Mouse (Mus musculus): ENCODE measurements at regions not wholly inside any gene's neighbourhood (a gene's known extent, or its start where the extent isn't known, plus 50 kb on each side); places are given as distances from the start of the nearest gene placed in this dataset.

GRCm38 (mm10) chrX:10787057-10787456 is 72.2 kb downstream of the Mid1ip1 start:
- TF ChIP-seq CTCF (IDR thresholded peaks at IDR 0.05; ENCODE audit: low read depth, low read length), result 0 out of 2 replicates have a peak, but pooled peaks have one; percentile 7
- TF ChIP-seq GATA1 (IDR thresholded peaks at IDR 0.05; ENCODE audit: borderline replicate concordance, low read length), result no peak
- TF ChIP-seq POLR2AphosphoS5 (IDR thresholded peaks at IDR 0.05; ENCODE audit: insufficient replicate concordance, low read depth, low read length), result no peak
- no peak for TF ChIP-seq TAL1 (conservative IDR thresholded peaks at IDR 0.05; ENCODE audit: low read depth, low read length)
